Mouse (Mus musculus) activated CD4-positive, CD25-positive, alpha-beta regulatory T cell, adult 9 weeks (primary cell): Measurements from ENCODE around the gene Myocd. TPM values are rescaled to one million over a fixed set of nuclear protein-coding genes. Genes with fewer than 3 reads are reported as not detected.

ENCODE experiments used
- polyA plus RNA-seq: library from polyadenylated mRNA; unstranded; fragments of 100-300 nt; shearing (Covaris generic); gene quantifications from one replicate; pipeline ENCODE4 v1.2.1, GENCODE M21; 2017

Gene Myocd
- polyA plus RNA-seq: not detected

DNA sequence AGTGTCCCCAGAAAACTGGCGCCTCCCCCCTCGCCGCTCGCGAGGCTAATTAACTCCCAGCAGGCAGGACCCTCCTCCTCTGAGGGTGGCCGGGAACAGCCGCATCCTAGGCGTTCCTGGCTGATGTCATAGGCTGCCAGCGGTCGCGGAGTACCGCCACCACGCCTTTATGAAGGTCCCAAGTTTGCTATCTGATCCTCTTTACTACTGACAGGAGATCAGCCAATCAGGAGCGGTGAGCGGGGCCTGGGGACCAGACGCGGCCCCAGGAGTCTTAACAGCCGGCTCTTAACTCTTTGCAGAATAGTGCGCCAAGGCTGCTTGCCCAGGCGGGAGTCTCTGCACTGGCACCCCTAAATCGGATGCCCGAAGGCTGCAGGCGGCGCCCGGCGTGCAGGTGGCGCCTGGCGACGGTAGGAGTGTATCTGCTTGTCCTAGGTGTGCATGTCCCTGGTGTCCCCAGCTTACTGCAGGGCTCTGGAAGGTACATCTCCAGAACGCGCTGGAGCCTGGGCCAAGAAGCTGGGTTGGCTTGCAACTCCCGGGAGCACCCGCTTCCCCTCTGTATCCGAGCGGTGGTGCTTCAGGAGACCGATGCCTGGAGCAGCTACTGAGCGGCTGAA, at the start of gene Myocd:
Gene Myocd, minus strand, starts transcription at position 139 of the 623 bp plus-strand sequence.

DNA sequence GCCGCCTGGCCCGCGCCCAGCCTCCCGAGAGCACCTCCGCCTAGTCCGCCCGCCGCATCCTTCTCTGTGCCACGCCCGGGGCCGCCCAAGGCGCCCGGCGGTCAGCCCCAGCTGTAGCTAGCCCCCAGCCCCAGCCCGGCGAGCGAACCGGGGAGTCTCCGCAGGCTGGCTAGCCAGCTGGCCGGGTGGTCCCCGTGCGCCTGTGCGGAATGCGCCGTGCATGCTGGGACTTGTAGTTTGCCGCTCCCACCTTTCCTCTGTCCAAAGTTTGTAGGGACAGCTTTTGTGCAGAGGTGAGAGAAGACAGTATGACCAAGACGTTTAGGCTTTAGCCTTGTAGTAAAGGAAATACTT, 107.0 kb downstream of the Myocd start, which contains the start of gene Arhgap44:
Gene Arhgap44, minus strand, starts transcription at position 195 of the 354 bp plus-strand sequence.

GRCm38 (mm10) chr11:65159791-65160190, 110.0 kb downstream of the Myocd start, which contains the start of gene 1700086D15Rik:
Gene 1700086D15Rik (minus strand): TSS chr11:65159891.

Other genes starting within 250 kb of the Myocd start
- not detected for gene 1700086D15Rik, start 110.1 kb downstream of the Myocd start, polyA plus RNA-seq
- gene Arhgap44, start 107.0 kb downstream of the Myocd start, polyA plus RNA-seq: 0.18 TPM